Mouse (Mus musculus) neural tube, embryonic 12.5 days (tissue): ENCODE data around the gene Rassf5. TPM values are rescaled to one million over a fixed set of nuclear protein-coding genes. Genes with fewer than 3 reads are reported as not detected.

ENCODE experiments used
- ATAC-seq: fragments of 200-750 bp; cut with Nextera tagmentation; 2 replicates; pipeline ENCODE4 v1.8.0; 2017; ENCODE audit warnings: low read depth, mild to moderate bottlenecking, moderate TSS enrichment, moderate library complexity; ENCODE audit not compliant: low FRiP score
- H3K27ac ChIP-seq: fragments of 300-500 bp; sonication (generic); 2 replicates; pipeline ENCODE4 v1.5.1; 2016
- H3K27me3 ChIP-seq: fragments of 300-500 bp; sonication (generic); replicated peaks from 2 replicates; pipeline ENCODE4 v1.6.1; 2016; ENCODE audit warnings: mild to moderate bottlenecking
- H3K36me3 ChIP-seq: fragments of 300-500 bp; sonication (generic); 2 replicates; pipeline ENCODE4 v1.6.1; 2016; ENCODE audit warnings: mild to moderate bottlenecking
- H3K4me1 ChIP-seq: fragments of 300-500 bp; sonication (generic); 2 replicates; pipeline ENCODE4 v1.6.1; 2016
- H3K4me2 ChIP-seq: fragments of 300-500 bp; sonication (generic); replicated peaks from 2 replicates; pipeline ENCODE4 v1.6.1; 2016; ENCODE audit warnings: mild to moderate bottlenecking
- H3K4me3 ChIP-seq: fragments of 300-500 bp; sonication (generic); 2 replicates; pipeline ENCODE4 v1.5.1; 2016
- H3K9ac ChIP-seq: fragments of 300-500 bp; sonication (generic); 2 replicates; pipeline ENCODE4 v1.6.1; 2016; ENCODE audit warnings: mild to moderate bottlenecking
- H3K9me3 ChIP-seq: fragments of 300-500 bp; sonication (generic); 2 replicates; pipeline ENCODE4 v1.6.1; 2016; ENCODE audit warnings: mild to moderate bottlenecking
- whole genome bisulfite sequencing: fragments of 180-500 bp; shearing (Covaris S2); methylation state at CpG from one replicate; pipeline ENCODE4 v1.1.7; 2016; 5-methylcytosine and 5-hydroxymethylcytosine counted together
- polyA plus RNA-seq: library from polyadenylated mRNA; unstranded; fragments of >200 nt; fragmentation: Nextera tagmentation; extraction: Ambion mirVana; gene quantifications from 2 replicates; pipeline ENCODE4 v1.2.1, GENCODE M21; 2016

Rassf5 gene
- polyA plus RNA-seq: 1.8 and 2.7 TPM in 2 replicates

- Histone ChIP-seq H3K4me2 (peak within 1 kb of the TSS; percentile 97), H3K36me3 (no peaks in the 10 kb centered on the region), H3K27ac (no peak within 1 kb of the TSS), H3K27me3 (peaks cover 33% of the 10 kb centered on the region), H3K9me3 (no peaks in the 10 kb centered on the region), H3K4me1 (peaks cover 16% of the 10 kb centered on the region; the same call in 1 of the 2 replicates), H3K9ac (peak within 1 kb of the TSS; percentile 73), H3K4me3 (peak within 1 kb of the TSS; percentile 62)
- peak; percentile 68 for ATAC-seq
- 1% methylated on average over 60 of the region's 60 CpGs for WGBS
Observed at GRCm38 (mm10) chr1:131245089-131245856, at the start of gene Rassf5. Rassf5 (minus strand) TSS chr1:131245258.

- Histone ChIP-seq H3K36me3 (peaks cover 43% of the 10 kb centered on the region), H3K4me1 (peaks cover 4% of the 10 kb centered on the region; the same call in 1 of the 2 replicates), H3K4me2 (no peak overlapping the region), H3K27me3 (no peaks in the 10 kb centered on the region), H3K9me3 (no peaks in the 10 kb centered on the region), H3K9ac (no peak overlapping the region), H3K4me3 (no peak overlapping the region), H3K27ac (no peak overlapping the region)
- no peak for ATAC-seq
- WGBS: 94% methylated on average over 2 of the region's 2 CpGs
Observed at GRCm38 (mm10) chr1:131293922-131294250, 48.8 kb upstream of the Rassf5 start.

GRCm38 (mm10) chr1:131293221-131293921 is 48.3 kb upstream of the Rassf5 start:
- no peak overlapping the region for H3K4me3 ChIP-seq
- no peak overlapping the region for H3K4me2 ChIP-seq
- no peak overlapping the region for H3K9ac ChIP-seq
- no peaks in the 10 kb centered on the region for H3K9me3 ChIP-seq
- H3K36me3 ChIP-seq: peaks cover 44% of the 10 kb centered on the region
- H3K27me3 ChIP-seq: no peaks in the 10 kb centered on the region
- 92% methylated on average over 4 of the region's 4 CpGs for WGBS
- ATAC-seq: no peak
- H3K4me1 ChIP-seq: peaks cover 4% of the 10 kb centered on the region; the same call in 1 of the 2 replicates
- H3K27ac ChIP-seq: no peak overlapping the region

GRCm38 (mm10) chr1:131290648-131291047 is 45.6 kb upstream of the Rassf5 start:
- no peak overlapping the region for H3K4me2 ChIP-seq
- no peak overlapping the region for H3K9ac ChIP-seq
- ATAC-seq: 0 out of 2 replicates have a peak, but pooled peaks have one; percentile 19
- 57% methylated on average over 2 of the region's 2 CpGs for WGBS
- H3K9me3 ChIP-seq: no peaks in the 10 kb centered on the region
- no peak overlapping the region for H3K4me3 ChIP-seq
- peaks cover 28% of the 10 kb centered on the region for H3K36me3 ChIP-seq
- H3K4me1 ChIP-seq: peaks cover 4% of the 10 kb centered on the region; the same call in 1 of the 2 replicates
- H3K27me3 ChIP-seq: no peaks in the 10 kb centered on the region
- no peak overlapping the region for H3K27ac ChIP-seq

- Histone ChIP-seq H3K4me1 (no peaks in the 10 kb centered on the region), H3K9me3 (no peaks in the 10 kb centered on the region), H3K27me3 (no peaks in the 10 kb centered on the region), H3K4me3 (no peak overlapping the region), H3K4me2 (no peak overlapping the region), H3K36me3 (peaks cover 23% of the 10 kb centered on the region), H3K27ac (no peak overlapping the region), H3K9ac (no peak overlapping the region)
- no peak for ATAC-seq
- WGBS: 86% methylated on average over 6 of the region's 6 CpGs
Observed at GRCm38 (mm10) chr1:131288938-131289337, 43.9 kb upstream of the Rassf5 start.

GRCm38 (mm10) chr1:131287267-131287666 is 42.2 kb upstream of the Rassf5 start:
- no peaks in the 10 kb centered on the region for H3K27me3 ChIP-seq
- no peaks in the 10 kb centered on the region for H3K4me1 ChIP-seq
- peaks cover 13% of the 10 kb centered on the region for H3K36me3 ChIP-seq
- no peak overlapping the region for H3K27ac ChIP-seq
- 74% methylated on average over 2 of the region's 2 CpGs for WGBS
- ATAC-seq: no peak
- H3K4me2 ChIP-seq: no peak overlapping the region
- H3K9me3 ChIP-seq: no peaks in the 10 kb centered on the region
- no peak overlapping the region for H3K9ac ChIP-seq
- H3K4me3 ChIP-seq: no peak overlapping the region

- no peak overlapping the region for H3K4me3 ChIP-seq
- 91% methylated on average over 5 of the region's 5 CpGs for WGBS
Observed at GRCm38 (mm10) chr1:131286803-131287202, 41.7 kb upstream of the Rassf5 start.

GRCm38 (mm10) chr1:131284616-131285015 is 39.6 kb upstream of the Rassf5 start:
- no peaks in the 10 kb centered on the region for H3K9me3 ChIP-seq
- H3K4me3 ChIP-seq: no peak overlapping the region
- no peak for ATAC-seq
- no peak overlapping the region for H3K4me2 ChIP-seq
- H3K36me3 ChIP-seq: peaks cover 9% of the 10 kb centered on the region
- H3K9ac ChIP-seq: no peak overlapping the region
- no peaks in the 10 kb centered on the region for H3K27me3 ChIP-seq
- 83% methylated on average over 4 of the region's 4 CpGs for WGBS
- H3K4me1 ChIP-seq: no peaks in the 10 kb centered on the region
- no peak overlapping the region for H3K27ac ChIP-seq

More at GRCm38 (mm10) chr1:131286803-131287202, 41.7 kb upstream of the Rassf5 start:
- Histone ChIP-seq H3K27ac (no peak overlapping the region), H3K27me3 (no peaks in the 10 kb centered on the region), H3K36me3 (peaks cover 9% of the 10 kb centered on the region), H3K4me1 (no peaks in the 10 kb centered on the region), H3K4me2 (no peak overlapping the region), H3K9me3 (no peaks in the 10 kb centered on the region), H3K9ac (no peak overlapping the region)
- no peak for ATAC-seq

GRCm38 (mm10) chr1:131284167-131284566 is 39.1 kb upstream of the Rassf5 start:
- Histone ChIP-seq H3K9ac (no peak overlapping the region), H3K4me2 (no peak overlapping the region), H3K27ac (no peak overlapping the region), H3K4me3 (no peak overlapping the region), H3K9me3 (no peaks in the 10 kb centered on the region), H3K4me1 (no peaks in the 10 kb centered on the region), H3K36me3 (peaks cover 4% of the 10 kb centered on the region), H3K27me3 (no peaks in the 10 kb centered on the region)
- no peak for ATAC-seq
- 91% methylated on average over 1 of the region's 1 CpGs for WGBS

- ATAC-seq: no peak
Observed at GRCm38 (mm10) chr1:131281731-131282130, 36.7 kb upstream of the Rassf5 start.

GRCm38 (mm10) chr1:131280280-131280679 is 35.2 kb upstream of the Rassf5 start:
- 70% methylated on average over 3 of the region's 3 CpGs for WGBS
- ATAC-seq: no peak
- Histone ChIP-seq H3K9me3 (no peaks in the 10 kb centered on the region), H3K27me3 (no peaks in the 10 kb centered on the region), H3K36me3 (no peaks in the 10 kb centered on the region), H3K4me2 (no peak overlapping the region), H3K27ac (no peak overlapping the region), H3K9ac (no peak overlapping the region), H3K4me3 (no peak overlapping the region), H3K4me1 (no peaks in the 10 kb centered on the region)

More at GRCm38 (mm10) chr1:131281731-131282130, 36.7 kb upstream of the Rassf5 start:
- Histone ChIP-seq H3K4me2 (no peak overlapping the region), H3K27me3 (no peaks in the 10 kb centered on the region), H3K4me1 (no peaks in the 10 kb centered on the region), H3K9ac (no peak overlapping the region), H3K9me3 (no peaks in the 10 kb centered on the region), H3K36me3 (no peaks in the 10 kb centered on the region; the same call in 1 of the 2 replicates), H3K27ac (no peak overlapping the region), H3K4me3 (no peak overlapping the region)
- WGBS: 66% methylated on average over 4 of the region's 4 CpGs

- 36% methylated on average over 4 of the region's 4 CpGs for WGBS
- Histone ChIP-seq H3K4me3 (no peak within 1 kb of the TSS), H3K9ac (no peak within 1 kb of the TSS), H3K4me2 (peak within 1 kb of the TSS; percentile 31), H3K27me3 (no peaks in the 10 kb centered on the region), H3K4me1 (no peaks in the 10 kb centered on the region), H3K9me3 (no peaks in the 10 kb centered on the region), H3K36me3 (no peaks in the 10 kb centered on the region), H3K27ac (no peak within 1 kb of the TSS)
- ATAC-seq: no peak
Observed at GRCm38 (mm10) chr1:131279456-131279776, 34.4 kb upstream of the Rassf5 start, which contains the start of gene Ikbke. Ikbke (minus strand) TSS chr1:131279606.
